Mouse (Mus musculus) CD4-positive helper T cell, adult 2 months (primary cell): ENCODE measurements around the gene Lrrc26.
"Not testable (repeated sequence)": the region's sequence is repeated elsewhere in the genome, so short reads cannot be mapped to it uniquely, and the experiment has no call there.

ENCODE experiments used
- DNase-seq: peaks from one replicate; pipeline ENCODE4 v3.0.0-alpha.2; 2012; ENCODE audit warnings: low read depth, missing footprints, low spot score

Lrrc26 gene

GRCm38 (mm10) chr2:25289651-25290050 lies at the start of gene Lrrc26:
Lrrc26 (plus strand) TSS chr2:25289915.
- no peak for DNase-seq

GRCm38 (mm10) chr2:25240310-25240709 lies 49.4 kb upstream of the Lrrc26 start:
- no peak for DNase-seq

- peak; percentile 66 for DNase-seq
Observed at GRCm38 (mm10) chr2:25240723-25241437, 48.8 kb upstream of the Lrrc26 start.

- DNase-seq = peak; percentile 36
Observed at GRCm38 (mm10) chr2:25241438-25241775, 48.3 kb upstream of the Lrrc26 start.

GRCm38 (mm10) chr2:25242101-25242506 lies 47.6 kb upstream of the Lrrc26 start, which contains the start of the genes Rnf208 and Cysrt1:
Rnf208 (plus strand) TSS chr2:25242255.
Cysrt1 (minus strand) TSS chr2:25242452.
- peak; percentile 46 for DNase-seq

- DNase-seq = no peak
Observed at GRCm38 (mm10) chr2:25243342-25243741, 46.4 kb upstream of the Lrrc26 start.

GRCm38 (mm10) chr2:25244144-25244543 lies 45.6 kb upstream of the Lrrc26 start:
- DNase-seq = no peak

- DNase-seq = no peak
Observed at GRCm38 (mm10) chr2:25246183-25247072, 43.3 kb upstream of the Lrrc26 start, which contains the start of gene AL732309.1. AL732309.1 (minus strand) TSS chr2:25246863.

- peak; percentile 44 for DNase-seq
Observed at GRCm38 (mm10) chr2:25252331-25252730, 37.4 kb upstream of the Lrrc26 start.

GRCm38 (mm10) chr2:25255284-25255779 lies 34.4 kb upstream of the Lrrc26 start, which contains the start of gene Tmem203:
Tmem203 (plus strand) TSS chr2:25255439.
- DNase-seq = peak; percentile 94

GRCm38 (mm10) chr2:25256443-25257109 lies 33.1 kb upstream of the Lrrc26 start:
- peak; percentile 79 for DNase-seq

- not testable (repeated sequence) for DNase-seq
Observed at GRCm38 (mm10) chr2:25257250-25257649, 32.5 kb upstream of the Lrrc26 start.

- peak; percentile 44 for DNase-seq
Observed at GRCm38 (mm10) chr2:25258887-25259286, 30.8 kb upstream of the Lrrc26 start.

GRCm38 (mm10) chr2:25261870-25262269 lies 27.8 kb upstream of the Lrrc26 start:
- no peak for DNase-seq

- peak; percentile 96 for DNase-seq
Observed at GRCm38 (mm10) chr2:25262291-25262767, 27.4 kb upstream of the Lrrc26 start, which contains the start of gene Tprn. Tprn (plus strand) TSS chr2:25262618.

- peak; percentile 82 for DNase-seq
Observed at GRCm38 (mm10) chr2:25262795-25263622, 26.7 kb upstream of the Lrrc26 start.

GRCm38 (mm10) chr2:25263623-25264285 lies 26.0 kb upstream of the Lrrc26 start:
- no peak for DNase-seq

- DNase-seq = no peak
Observed at GRCm38 (mm10) chr2:25264286-25264660, 25.4 kb upstream of the Lrrc26 start.

GRCm38 (mm10) chr2:25264851-25265250 lies 24.9 kb upstream of the Lrrc26 start:
- no peak for DNase-seq
